In genomic region chr9:59199495-59200196, GRCm38 (mm10) we compare ENCODE assay signal across 14 mouse cellular contexts.
DNase-seq lines count a peak whose midpoint lies in the region; ATAC-seq and TF ChIP-seq lines count a peak whose summit lies in the region.
"Had no signal": no experiment of that assay in that cellular context is flagged by ENCODE, and none has a peak within 500 bp of the region (broad histone marks: within the 10 kb centered on the region; RNA-seq: fewer than 3 reads in every experiment).

No protein-coding gene starts in this region.

- peak overlapping the region; percentile 37; the same call in 1 of the 2 replicates for H3K27ac ChIP-seq in forebrain, embryonic 16.5 days (ENCODE audit: low read length)
- no peak overlapping the region for H3K27ac ChIP-seq in forebrain, embryonic 11.5 days (ENCODE audit: low read depth, low read length)
- peak overlapping the region; percentile 53 for H3K27ac ChIP-seq in lung, embryonic 16.5 days (ENCODE audit: low read length)
- H3K27ac ChIP-seq in limb, embryonic 14.5 days (replicated peaks; ENCODE audit: low read depth, low read length), result peak overlapping the region; percentile 22; the same call in 1 of the 2 replicates
- H3K27ac ChIP-seq: heart, embryonic 10.5 days; liver, embryonic 14.5 days had no signal

- no peak overlapping the region for H3K4me2 ChIP-seq in forebrain, embryonic 16.5 days (ENCODE audit: low read length)
- H3K4me2 ChIP-seq in forebrain, embryonic 11.5 days (ENCODE audit: low read depth, low read length, severe bottlenecking), result no peak overlapping the region
- H3K4me2 ChIP-seq in lung, embryonic 16.5 days (ENCODE audit: low read depth, low read length), result peak overlapping the region; percentile 39
- peak overlapping the region; percentile 16; the same call in 1 of the 2 replicates for H3K4me2 ChIP-seq in limb, embryonic 14.5 days (replicated peaks; ENCODE audit: low read depth, low read length, severe bottlenecking)

- peaks cover 34% of the 10 kb centered on the region for H3K4me1 ChIP-seq in forebrain, embryonic 16.5 days (replicated peaks; ENCODE audit: control insufficient read depth, insufficient read depth, low read length)
- no peaks in the 10 kb centered on the region for H3K4me1 ChIP-seq in forebrain, embryonic 11.5 days (replicated peaks; ENCODE audit: control insufficient read depth, insufficient read depth, low read length)
- H3K4me1 ChIP-seq in lung, embryonic 16.5 days (replicated peaks; ENCODE audit: control insufficient read depth, insufficient read depth, low read length), result peaks cover 11% of the 10 kb centered on the region
- H3K4me1 ChIP-seq in limb, embryonic 14.5 days (ENCODE audit: control insufficient read depth, insufficient read depth, low read length), result peaks cover 22% of the 10 kb centered on the region
- H3K4me1 ChIP-seq: megakaryocyte, embryonic 14.5 days had no signal

- no peaks in the 10 kb centered on the region for H3K36me3 ChIP-seq in forebrain, embryonic 16.5 days (ENCODE audit: control insufficient read depth, insufficient read depth)
- H3K36me3 ChIP-seq in forebrain, embryonic 11.5 days (ENCODE audit: control insufficient read depth, insufficient read depth, low read length), result no peaks in the 10 kb centered on the region
- H3K36me3 ChIP-seq in lung, embryonic 16.5 days (ENCODE audit: control insufficient read depth, insufficient read depth, low read length), result no peaks in the 10 kb centered on the region; the same call in 1 of the 2 replicates
- H3K36me3 ChIP-seq in limb, embryonic 14.5 days (ENCODE audit: control insufficient read depth, insufficient read depth, low read length), result no peaks in the 10 kb centered on the region
- H3K36me3 ChIP-seq: heart, embryonic 10.5 days had no signal

- H3K27me3 ChIP-seq in forebrain, embryonic 16.5 days (replicated peaks; ENCODE audit: control insufficient read depth, insufficient read depth, low read length), result no peaks in the 10 kb centered on the region
- H3K27me3 ChIP-seq in forebrain, embryonic 11.5 days (ENCODE audit: control insufficient read depth, insufficient read depth, low read length), result no peaks in the 10 kb centered on the region
- H3K27me3 ChIP-seq in lung, embryonic 16.5 days (ENCODE audit: control insufficient read depth, insufficient read depth, low read depth, low read length), result no peaks in the 10 kb centered on the region
- no peaks in the 10 kb centered on the region for H3K27me3 ChIP-seq in limb, embryonic 14.5 days (ENCODE audit: control insufficient read depth, insufficient read depth, low read length)

- H3K9ac ChIP-seq in forebrain, embryonic 16.5 days (replicated peaks; ENCODE audit: low read depth, low read length), result no peak overlapping the region
- H3K9ac ChIP-seq in forebrain, embryonic 11.5 days (ENCODE audit: low read length), result no peak overlapping the region
- H3K9ac ChIP-seq in lung, embryonic 16.5 days (ENCODE audit: low read length), result no peak overlapping the region
- H3K9ac ChIP-seq in limb, embryonic 14.5 days (ENCODE audit: low read depth, low read length, severe bottlenecking), result no peak overlapping the region
- H3K9ac ChIP-seq: liver, embryonic 14.5 days had no signal

- ATAC-seq in forebrain, embryonic 16.5 days, result no peak
- no peak for ATAC-seq in forebrain, embryonic 11.5 days (replicated peaks; ENCODE audit: low FRiP score)
- ATAC-seq in lung, embryonic 16.5 days (ENCODE audit: low read depth), result peak; percentile 37; the same call in 1 of the 2 replicates
- peak; percentile 67 for ATAC-seq in limb, embryonic 14.5 days (ENCODE audit: low FRiP score, low read depth)

- TF ChIP-seq POLR2A in limb, embryonic 14.5 days (IDR thresholded peaks at IDR 0.05; ENCODE audit: borderline replicate concordance, extremely low read depth, insufficient read depth, insufficient read length), result no peak

- H3K9me3 ChIP-seq in forebrain, embryonic 16.5 days (ENCODE audit: control insufficient read depth, low read length), result no peaks in the 10 kb centered on the region
- no peaks in the 10 kb centered on the region for H3K9me3 ChIP-seq in forebrain, embryonic 11.5 days (ENCODE audit: control insufficient read depth, low read length)
- no peaks in the 10 kb centered on the region; the same call in 1 of the 2 replicates for H3K9me3 ChIP-seq in lung, embryonic 16.5 days (ENCODE audit: control insufficient read depth, low read length)
- H3K9me3 ChIP-seq in limb, embryonic 14.5 days (ENCODE audit: control insufficient read depth, low read length), result no peaks in the 10 kb centered on the region
- H3K9me3 ChIP-seq: heart, embryonic 10.5 days had no signal

- no peak for DNase-seq in forebrain, embryonic 11.5 days (ENCODE audit: low spot score)
- DNase-seq in lung, postnatal 36 days, result no peak
- peak; percentile 33 for DNase-seq in brain, adult 2 months (ENCODE audit: low read depth, low spot score)
- DNase-seq in limb, embryonic 14.5 days (ENCODE audit: low spot score), result peak; percentile 65
- DNase-seq in frontal cortex, postnatal 14 days (ENCODE audit: low spot score in 2 of 2), result no peak
- no peak for DNase-seq in c-Kit-positive CD71-positive TER-119-positive erythroid progenitor cells, embryonic 14.5 days (ENCODE audit: low spot score)
- DNase-seq: cerebellum, postnatal 25 days; kidney, adult 11 months had no signal

- H3K4me3 ChIP-seq in forebrain, embryonic 16.5 days (replicated peaks; ENCODE audit: low read length), result no peak overlapping the region
- no peak overlapping the region for H3K4me3 ChIP-seq in forebrain, embryonic 11.5 days (ENCODE audit: low read depth, low read length)
- H3K4me3 ChIP-seq in lung, embryonic 16.5 days (ENCODE audit: low read length), result no peak overlapping the region
- 0 out of 2 replicates have a peak overlapping the region, but pooled peaks have one; percentile 4 for H3K4me3 ChIP-seq in limb, embryonic 14.5 days (replicated peaks; ENCODE audit: low read length)
- H3K4me3 ChIP-seq: erythroblast, embryonic 14.5 days; heart, embryonic 10.5 days; megakaryocyte, embryonic 14.5 days had no signal

- WGBS in forebrain, embryonic 16.5 days, result 57% methylated on average over 19 of the region's 19 CpGs
- 82% methylated on average over 19 of the region's 19 CpGs for WGBS in forebrain, embryonic 11.5 days
- WGBS in lung, embryonic 16.5 days, result 25% methylated on average over 19 of the region's 19 CpGs
- WGBS in limb, embryonic 14.5 days, result 23% methylated on average over 19 of the region's 19 CpGs

Comparison
In these comparisons a context has a peak if more than half of its experiments do, and no peak if none do; other contexts are left out.
1. ATAC-seq: peak in lung, embryonic 16.5 days (single experiment) and limb, embryonic 14.5 days (single experiment); none in forebrain, embryonic 16.5 days (single experiment) and forebrain, embryonic 11.5 days (single experiment).
2. H3K4me2 ChIP-seq: peak in lung, embryonic 16.5 days (single experiment) and limb, embryonic 14.5 days (single experiment); none in forebrain, embryonic 16.5 days (single experiment) and forebrain, embryonic 11.5 days (single experiment).
3. DNase-seq: peak in brain, adult 2 months (single experiment) and limb, embryonic 14.5 days (single experiment); none in forebrain, embryonic 11.5 days (single experiment), lung, postnatal 36 days (single experiment), frontal cortex, postnatal 14 days (0 of 2) and c-Kit-positive CD71-positive TER-119-positive erythroid progenitor cells, embryonic 14.5 days (single experiment).